ENCODE assay signal across 21 mouse cellular contexts in the genomic region with DNA sequence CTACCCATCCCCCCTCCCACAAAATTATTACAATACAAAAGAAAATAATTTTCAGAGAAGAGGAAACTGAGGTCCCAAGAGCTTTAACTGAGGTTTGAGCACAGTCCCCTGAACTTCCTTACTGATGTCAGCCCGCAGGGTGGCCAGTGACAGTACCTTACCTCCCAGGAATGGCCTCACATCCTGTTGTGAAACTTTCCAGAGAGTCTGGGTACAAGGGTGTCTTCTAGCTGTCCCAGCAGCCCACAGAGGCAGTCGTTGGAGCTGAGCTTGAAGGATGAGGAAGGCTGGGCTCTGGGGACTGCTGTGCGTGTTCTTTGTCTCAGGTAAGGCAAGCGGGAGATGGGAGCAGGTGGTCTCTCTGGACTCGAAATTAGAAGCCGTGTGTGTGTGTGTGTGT. TPM values are rescaled to one million over a fixed set of nuclear protein-coding genes. Genes with fewer than 3 reads are reported as not detected.
DNase-seq lines count a peak whose midpoint lies in the region; ATAC-seq and TF ChIP-seq lines count a peak whose summit lies in the region.
"Had no signal": no experiment of that assay in that cellular context is flagged by ENCODE, and none has a peak within 500 bp of the region (broad histone marks: within the 10 kb centered on the region; RNA-seq: fewer than 3 reads in every experiment).

A gene (plus strand): TSS at position 251 of the 400 bp plus-strand sequence.

- H3K27me3 ChIP-seq in testis, adult 2 months (ENCODE audit: control insufficient read depth, insufficient read depth, low read length): no peaks in the 10 kb centered on the region
- H3K27me3 ChIP-seq in liver, postnatal 0 days (ENCODE audit: insufficient read depth, low read length): no peaks in the 10 kb centered on the region
- H3K27me3 ChIP-seq in forebrain, embryonic 12.5 days: no peaks in the 10 kb centered on the region
- no peaks in the 10 kb centered on the region for H3K27me3 ChIP-seq in heart, embryonic 10.5 days (ENCODE audit: insufficient read depth, poor library complexity, severe bottlenecking)
- H3K27me3 ChIP-seq in forebrain, embryonic 11.5 days (ENCODE audit: control insufficient read depth, insufficient read depth, low read length): no peaks in the 10 kb centered on the region
- H3K27me3 ChIP-seq: liver, embryonic 13.5 days had no signal

- ATAC-seq in liver, postnatal 0 days: peak; percentile 60
- no peak for ATAC-seq in forebrain, embryonic 12.5 days (ENCODE audit: low FRiP score)
- ATAC-seq in forebrain, embryonic 11.5 days (replicated peaks; ENCODE audit: low FRiP score): no peak
- ATAC-seq: CD4-positive, CD25-positive, alpha-beta regulatory T cell, adult 4 months; forebrain, postnatal 0 days; hindbrain, embryonic 16.5 days had no signal

- H3K27ac ChIP-seq in testis, adult 2 months (ENCODE audit: control insufficient read depth, insufficient read depth, low read depth, low read length): no peak within 1 kb of the TSS
- H3K27ac ChIP-seq in liver, postnatal 0 days (ENCODE audit: low read depth): peak within 1 kb of the TSS; percentile 7; the same call in 1 of the 2 replicates
- no peak within 1 kb of the TSS for H3K27ac ChIP-seq in forebrain, embryonic 12.5 days
- no peak within 1 kb of the TSS for H3K27ac ChIP-seq in heart, embryonic 10.5 days
- H3K27ac ChIP-seq in forebrain, embryonic 11.5 days (ENCODE audit: low read depth, low read length): no peak within 1 kb of the TSS
- H3K27ac ChIP-seq: embryonic facial prominence, embryonic 10.5 days; gastrocnemius, adult 2 months; liver, embryonic 13.5 days; midbrain, embryonic 10.5 days had no signal

- 0 out of 2 replicates have a peak within 1 kb of the TSS, but pooled peaks have one; percentile 23 for H3K4me2 ChIP-seq in liver, postnatal 0 days (ENCODE audit: low read depth, low read length)
- H3K4me2 ChIP-seq in forebrain, embryonic 12.5 days: no peak within 1 kb of the TSS
- no peak within 1 kb of the TSS for H3K4me2 ChIP-seq in forebrain, embryonic 11.5 days (ENCODE audit: low read depth, low read length, severe bottlenecking)
- H3K4me2 ChIP-seq: liver, embryonic 13.5 days had no signal

- TF ChIP-seq EP300 in liver, postnatal 0 days (IDR thresholded peaks at IDR 0.05; ENCODE audit: low read depth): no peak

- no peak within 1 kb of the TSS for H3K9ac ChIP-seq in liver, postnatal 0 days (replicated peaks)
- H3K9ac ChIP-seq in forebrain, embryonic 12.5 days: no peak within 1 kb of the TSS
- no peak within 1 kb of the TSS for H3K9ac ChIP-seq in forebrain, embryonic 11.5 days (ENCODE audit: low read length)
- H3K9ac ChIP-seq: forebrain, postnatal 0 days; liver, embryonic 13.5 days had no signal

- DNase-seq in testis, postnatal 14 days (ENCODE audit: low spot score): no peak
- peak; percentile 49 for DNase-seq in liver, postnatal 0 days
- peak; percentile 65 to 71 for DNase-seq in monocyte, adult 2 months (ENCODE audit: low read depth in 1 of 2, low spot score in 2 of 2)
- DNase-seq in heart, embryonic 10.5 days (ENCODE audit: low spot score): no peak
- DNase-seq in forebrain, embryonic 11.5 days (ENCODE audit: low spot score): no peak
- DNase-seq: adrenal gland, postnatal 25 days; cerebellum, postnatal 25 days; forebrain, postnatal 0 days; gastrocnemius, adult 2 months; heart, postnatal 14 days; kidney, adult 11 months; kidney, postnatal 4 days; liver, embryonic 13.5 days; right cerebral cortex, postnatal 25 days had no signal

- no peak for TF ChIP-seq POLR2A in testis, adult 2 months (IDR thresholded peaks at IDR 0.05; ENCODE audit: control insufficient read depth, low read depth, low read length)

- WGBS in liver, postnatal 0 days (ENCODE audit: insufficient replicate concordance): 46% methylated on average over 5 of the region's 6 CpGs
- WGBS in forebrain, embryonic 12.5 days: 84% methylated on average over 6 of the region's 6 CpGs
- WGBS in heart, embryonic 10.5 days: 80% methylated on average over 6 of the region's 6 CpGs
- WGBS in forebrain, embryonic 11.5 days: 78% methylated on average over 6 of the region's 6 CpGs

- H3K9me3 ChIP-seq in liver, postnatal 0 days (ENCODE audit: low read length): no peaks in the 10 kb centered on the region
- no peaks in the 10 kb centered on the region for H3K9me3 ChIP-seq in forebrain, embryonic 12.5 days
- H3K9me3 ChIP-seq in heart, embryonic 10.5 days: no peaks in the 10 kb centered on the region
- no peaks in the 10 kb centered on the region for H3K9me3 ChIP-seq in forebrain, embryonic 11.5 days (ENCODE audit: control insufficient read depth, low read length)
- H3K9me3 ChIP-seq: embryonic facial prominence, embryonic 10.5 days; liver, embryonic 13.5 days; midbrain, embryonic 10.5 days had no signal

- no peaks in the 10 kb centered on the region for H3K36me3 ChIP-seq in testis, adult 2 months (ENCODE audit: control insufficient read depth, insufficient read depth, low read length)
- H3K36me3 ChIP-seq in liver, postnatal 0 days (replicated peaks; ENCODE audit: insufficient read depth, low read length): no peaks in the 10 kb centered on the region
- H3K36me3 ChIP-seq in forebrain, embryonic 12.5 days (replicated peaks): no peaks in the 10 kb centered on the region
- no peaks in the 10 kb centered on the region for H3K36me3 ChIP-seq in heart, embryonic 10.5 days
- no peaks in the 10 kb centered on the region for H3K36me3 ChIP-seq in forebrain, embryonic 11.5 days (ENCODE audit: control insufficient read depth, insufficient read depth, low read length)
- H3K36me3 ChIP-seq: embryonic facial prominence, embryonic 10.5 days; liver, embryonic 13.5 days; midbrain, embryonic 10.5 days had no signal

- TF ChIP-seq CTCF in testis, adult 2 months (IDR thresholded peaks at IDR 0.05; ENCODE audit: control insufficient read depth, insufficient read depth, insufficient replicate concordance, low read depth, low read length): no peak
- TF ChIP-seq CTCF in liver, postnatal 0 days (IDR thresholded peaks at IDR 0.05; ENCODE audit: low read depth): no peak

- peak within 1 kb of the TSS; percentile 70 for H3K4me3 ChIP-seq in testis, adult 2 months (ENCODE audit: control insufficient read depth, low read depth, low read length)
- peak within 1 kb of the TSS; percentile 25 for H3K4me3 ChIP-seq in liver, postnatal 0 days (ENCODE audit: low read depth, low read length)
- H3K4me3 ChIP-seq in forebrain, embryonic 12.5 days (replicated peaks): no peak within 1 kb of the TSS
- H3K4me3 ChIP-seq in heart, embryonic 10.5 days: no peak within 1 kb of the TSS
- H3K4me3 ChIP-seq in forebrain, embryonic 11.5 days (ENCODE audit: low read depth, low read length): no peak within 1 kb of the TSS
- H3K4me3 ChIP-seq: embryonic facial prominence, embryonic 10.5 days; erythroblast, embryonic 14.5 days; gastrocnemius, adult 2 months; liver, embryonic 13.5 days; midbrain, embryonic 10.5 days had no signal

- no peaks in the 10 kb centered on the region; the same call in 1 of the 2 replicates for H3K4me1 ChIP-seq in testis, adult 2 months (ENCODE audit: control insufficient read depth, insufficient read depth, low read length)
- H3K4me1 ChIP-seq in liver, postnatal 0 days (ENCODE audit: insufficient read depth): no peaks in the 10 kb centered on the region; the same call in 1 of the 2 replicates
- H3K4me1 ChIP-seq in forebrain, embryonic 12.5 days: no peaks in the 10 kb centered on the region
- no peaks in the 10 kb centered on the region for H3K4me1 ChIP-seq in heart, embryonic 10.5 days
- H3K4me1 ChIP-seq in forebrain, embryonic 11.5 days (replicated peaks; ENCODE audit: control insufficient read depth, insufficient read depth, low read length): no peaks in the 10 kb centered on the region
- H3K4me1 ChIP-seq: embryonic facial prominence, embryonic 10.5 days; liver, embryonic 13.5 days; midbrain, embryonic 10.5 days had no signal

RNA-seq across cellular contexts. Expression of the gene that starts here (rescaled TPM):
- 2.1 and 2.6 TPM in 2 replicates for polyA plus RNA-seq in testis, adult 2 months (2012; rRNA removed)
- polyA plus RNA-seq in liver, postnatal 0 days (2015; fragmentation: Nextera tagmentation; extraction: Ambion mirVana): 1.6 and 2.1 TPM in 2 replicates
- 0.09 TPM in 1 of 2 replicates, not detected in the other for polyA plus RNA-seq in forebrain, embryonic 12.5 days (2016; fragmentation: Nextera tagmentation; extraction: Ambion mirVana)
- polyA plus RNA-seq in heart, embryonic 10.5 days (2016; fragmentation: Nextera tagmentation; extraction: Ambion mirVana): 0.05 and 0.11 TPM in 2 replicates
- polyA plus RNA-seq in forebrain, embryonic 11.5 days (2014; fragmentation: Nextera tagmentation; extraction: Ambion mirVana): 0.12 TPM in 1 of 2 replicates, not detected in the other
- polyA plus RNA-seq: CD4-positive, CD25-positive, alpha-beta regulatory T cell, adult 4 months; embryonic facial prominence, embryonic 10.5 days; erythroblast, embryonic 14.5 days; hindbrain, embryonic 16.5 days; midbrain, embryonic 10.5 days had no signal

Comparison
In these comparisons a context has a peak if more than half of its experiments do, and no peak if none do; other contexts are left out.
1. H3K4me3 ChIP-seq: peak in testis, adult 2 months (single experiment) and liver, postnatal 0 days (single experiment); none in forebrain, embryonic 12.5 days (single experiment), heart, embryonic 10.5 days (single experiment) and forebrain, embryonic 11.5 days (single experiment).
2. DNase-seq: peak in liver, postnatal 0 days (single experiment) and monocyte, adult 2 months (2 of 2); none in testis, postnatal 14 days (single experiment), heart, embryonic 10.5 days (single experiment) and forebrain, embryonic 11.5 days (single experiment).